Mouse (Mus musculus): ENCODE data around the gene 4931406P16Rik. TPM values are rescaled to one million over a fixed set of nuclear protein-coding genes. Genes with fewer than 3 reads are reported as not detected.
"Not testable (repeated sequence)": the region's sequence is repeated elsewhere in the genome, so short reads cannot be mapped to it uniquely, and the experiment has no call there.

Gene 4931406P16Rik
- total RNA-seq, 1 experiment from 2014 or later, result 28.0 TPM

GRCm38 (mm10) chr7:34230116-34230515 lies 83.2 kb downstream of the 4931406P16Rik start, which contains the start of gene Gpi1:
TSS of gene Gpi1 (minus strand) at chr7:34230336.
- peak; percentile 67 to 70 for ATAC-seq (replicated peaks in 1 of 2; ENCODE audit: insufficient read depth in 1 of 2, low FRiP score in 2 of 2, low TSS enrichment in 1 of 2, low read depth in 1 of 2, poor library complexity in 2 of 2, severe bottlenecking in 2 of 2)

- ATAC-seq (replicated peaks in 1 of 2; ENCODE audit: insufficient read depth in 1 of 2, low FRiP score in 2 of 2, low TSS enrichment in 1 of 2, low read depth in 1 of 2, poor library complexity in 2 of 2, severe bottlenecking in 2 of 2), result no peak; a peak in 1 of 4 replicates
Measured at GRCm38 (mm10) chr7:34229691-34230111, 83.7 kb downstream of the 4931406P16Rik start.

GRCm38 (mm10) chr7:34229153-34229552 lies 84.2 kb downstream of the 4931406P16Rik start:
- no peak for ATAC-seq (replicated peaks in 1 of 2; ENCODE audit: insufficient read depth in 1 of 2, low FRiP score in 2 of 2, low TSS enrichment in 1 of 2, low read depth in 1 of 2, poor library complexity in 2 of 2, severe bottlenecking in 2 of 2)

GRCm38 (mm10) chr7:34228641-34229040 lies 84.7 kb downstream of the 4931406P16Rik start:
- ATAC-seq (replicated peaks in 1 of 2; ENCODE audit: insufficient read depth in 1 of 2, low FRiP score in 2 of 2, low TSS enrichment in 1 of 2, low read depth in 1 of 2, poor library complexity in 2 of 2, severe bottlenecking in 2 of 2), result no peak

GRCm38 (mm10) chr7:34226846-34227245 lies 86.5 kb downstream of the 4931406P16Rik start:
- no peak for ATAC-seq (replicated peaks in 1 of 2; ENCODE audit: insufficient read depth in 1 of 2, low FRiP score in 2 of 2, low TSS enrichment in 1 of 2, low read depth in 1 of 2, poor library complexity in 2 of 2, severe bottlenecking in 2 of 2)

GRCm38 (mm10) chr7:34226086-34226485 lies 87.3 kb downstream of the 4931406P16Rik start:
- ATAC-seq (replicated peaks in 1 of 2; ENCODE audit: insufficient read depth in 1 of 2, low FRiP score in 2 of 2, low TSS enrichment in 1 of 2, low read depth in 1 of 2, poor library complexity in 2 of 2, severe bottlenecking in 2 of 2), result no peak

- ATAC-seq (replicated peaks in 1 of 2; ENCODE audit: insufficient read depth in 1 of 2, low FRiP score in 2 of 2, low TSS enrichment in 1 of 2, low read depth in 1 of 2, poor library complexity in 2 of 2, severe bottlenecking in 2 of 2), result no peak
Measured at GRCm38 (mm10) chr7:34224308-34224707, 89.0 kb downstream of the 4931406P16Rik start.

- ATAC-seq (replicated peaks in 1 of 2; ENCODE audit: insufficient read depth in 1 of 2, low FRiP score in 2 of 2, low TSS enrichment in 1 of 2, low read depth in 1 of 2, poor library complexity in 2 of 2, severe bottlenecking in 2 of 2), result no peak
Measured at GRCm38 (mm10) chr7:34222340-34222739, 91.0 kb downstream of the 4931406P16Rik start.

GRCm38 (mm10) chr7:34221594-34222250 lies 91.6 kb downstream of the 4931406P16Rik start:
- peak in 1 of 2 experiments; percentile 41; a peak in 1 of 4 replicates for ATAC-seq (replicated peaks in 1 of 2; ENCODE audit: insufficient read depth in 1 of 2, low FRiP score in 2 of 2, low TSS enrichment in 1 of 2, low read depth in 1 of 2, poor library complexity in 2 of 2, severe bottlenecking in 2 of 2)

- no peak for ATAC-seq (replicated peaks in 1 of 2; ENCODE audit: insufficient read depth in 1 of 2, low FRiP score in 2 of 2, low TSS enrichment in 1 of 2, low read depth in 1 of 2, poor library complexity in 2 of 2, severe bottlenecking in 2 of 2)
Measured at GRCm38 (mm10) chr7:34218496-34218895, 94.9 kb downstream of the 4931406P16Rik start.

- ATAC-seq (replicated peaks in 1 of 2; ENCODE audit: insufficient read depth in 1 of 2, low FRiP score in 2 of 2, low TSS enrichment in 1 of 2, low read depth in 1 of 2, poor library complexity in 2 of 2, severe bottlenecking in 2 of 2), result no peak
Measured at GRCm38 (mm10) chr7:34216474-34216873, 96.9 kb downstream of the 4931406P16Rik start.

GRCm38 (mm10) chr7:34215481-34215880 lies 97.9 kb downstream of the 4931406P16Rik start:
- ATAC-seq (replicated peaks in 1 of 2; ENCODE audit: insufficient read depth in 1 of 2, low FRiP score in 2 of 2, low TSS enrichment in 1 of 2, low read depth in 1 of 2, poor library complexity in 2 of 2, severe bottlenecking in 2 of 2), result no peak

GRCm38 (mm10) chr7:34214644-34215043 lies 98.7 kb downstream of the 4931406P16Rik start:
- peak; percentile 87 to 88 for ATAC-seq (replicated peaks in 1 of 2; ENCODE audit: insufficient read depth in 1 of 2, low FRiP score in 2 of 2, low TSS enrichment in 1 of 2, low read depth in 1 of 2, poor library complexity in 2 of 2, severe bottlenecking in 2 of 2)

- ATAC-seq (replicated peaks in 1 of 2; ENCODE audit: insufficient read depth in 1 of 2, low FRiP score in 2 of 2, low TSS enrichment in 1 of 2, low read depth in 1 of 2, poor library complexity in 2 of 2, severe bottlenecking in 2 of 2), result no peak
Measured at GRCm38 (mm10) chr7:34213281-34213680, 100.1 kb downstream of the 4931406P16Rik start.

- ATAC-seq (replicated peaks in 1 of 2; ENCODE audit: insufficient read depth in 1 of 2, low FRiP score in 2 of 2, low TSS enrichment in 1 of 2, low read depth in 1 of 2, poor library complexity in 2 of 2, severe bottlenecking in 2 of 2), result peak; percentile 36 to 40; a peak in 2 of 4 replicates
Measured at GRCm38 (mm10) chr7:34208027-34208745, 105.2 kb downstream of the 4931406P16Rik start.

- no peak for ATAC-seq (replicated peaks in 1 of 2; ENCODE audit: insufficient read depth in 1 of 2, low FRiP score in 2 of 2, low TSS enrichment in 1 of 2, low read depth in 1 of 2, poor library complexity in 2 of 2, severe bottlenecking in 2 of 2)
Measured at GRCm38 (mm10) chr7:34206331-34206730, 107.0 kb downstream of the 4931406P16Rik start.

GRCm38 (mm10) chr7:34202147-34202546 lies 111.2 kb downstream of the 4931406P16Rik start:
- ATAC-seq (replicated peaks in 1 of 2; ENCODE audit: insufficient read depth in 1 of 2, low FRiP score in 2 of 2, low TSS enrichment in 1 of 2, low read depth in 1 of 2, poor library complexity in 2 of 2, severe bottlenecking in 2 of 2), result not testable (repeated sequence)

- no peak for ATAC-seq (replicated peaks in 1 of 2; ENCODE audit: insufficient read depth in 1 of 2, low FRiP score in 2 of 2, low TSS enrichment in 1 of 2, low read depth in 1 of 2, poor library complexity in 2 of 2, severe bottlenecking in 2 of 2)
Measured at GRCm38 (mm10) chr7:34200829-34201228, 112.5 kb downstream of the 4931406P16Rik start.

Measured in hematopoietic stem cell, adult 5-6 weeks (primary cell).